Mouse (Mus musculus): ENCODE results near the gene Capn7. TPM values are rescaled to one million over a fixed set of nuclear protein-coding genes. Genes with fewer than 3 reads are reported as not detected.

Gene Capn7
- total RNA-seq, 2 experiments from 2014 or later: 32.4 to 33.2 TPM

- no peak for DNase-seq
Observed at GRCm38 (mm10) chr14:31395629-31396199, 59.3 kb downstream of the Capn7 start.

- DNase-seq: no peak
Observed at GRCm38 (mm10) chr14:31396428-31396827, 60.0 kb downstream of the Capn7 start.

DNA sequence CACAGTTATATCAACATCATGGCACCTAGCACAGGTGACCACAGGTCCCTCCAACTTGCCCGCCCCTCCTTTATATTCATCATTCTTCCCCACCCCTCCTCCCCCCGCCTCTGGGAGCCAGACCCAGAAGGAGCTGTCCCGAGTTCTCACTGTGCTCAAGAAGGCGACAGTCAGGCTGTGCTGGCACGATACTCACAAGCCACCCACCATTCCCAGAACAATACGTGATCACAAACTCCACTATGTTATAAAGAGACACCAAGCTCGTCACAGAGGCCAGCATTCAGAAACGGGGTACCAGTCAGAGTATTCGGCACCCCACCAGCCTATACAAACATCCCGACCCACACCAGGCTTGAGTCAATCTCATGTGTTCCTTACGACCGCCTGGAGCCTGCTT is 60.9 kb downstream of the Capn7 start:
- no peak for DNase-seq

- DNase-seq: peak; percentile 71
Observed at GRCm38 (mm10) chr14:31397791-31398595, 61.6 kb downstream of the Capn7 start.

- no peak for DNase-seq
Observed at GRCm38 (mm10) chr14:31398819-31399218, 62.4 kb downstream of the Capn7 start.

- DNase-seq: peak in 1 of 2 experiments; percentile 15
Observed at GRCm38 (mm10) chr14:31399271-31399670, 62.8 kb downstream of the Capn7 start.

- peak in 1 of 2 experiments; percentile 22 for DNase-seq
Observed at GRCm38 (mm10) chr14:31400246-31400645, 63.8 kb downstream of the Capn7 start.

DNA sequence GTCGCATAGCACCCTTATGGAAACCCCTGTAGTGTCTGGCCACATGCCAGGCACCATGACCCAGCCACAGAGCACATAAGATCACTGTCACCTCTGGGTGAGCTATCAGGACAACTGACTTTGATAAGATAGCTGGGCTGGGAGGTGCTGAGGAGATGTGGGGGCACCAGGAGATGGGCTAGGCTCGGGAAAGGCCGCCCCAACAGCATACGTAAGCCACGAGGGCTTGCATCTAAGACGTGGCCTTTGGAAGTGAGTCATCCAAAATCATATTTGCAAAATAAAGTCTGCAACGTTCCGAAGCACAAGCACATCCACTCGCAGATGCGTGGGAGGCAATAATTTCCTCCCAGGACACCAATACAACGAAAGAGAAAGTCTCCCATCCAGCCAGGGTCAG is 64.5 kb downstream of the Capn7 start:
- DNase-seq: peak in 1 of 2 experiments; percentile 52

- DNase-seq: no peak
Observed at GRCm38 (mm10) chr14:31401918-31402427, 65.5 kb downstream of the Capn7 start.

- no peak for DNase-seq
Observed at GRCm38 (mm10) chr14:31402693-31403092, 66.3 kb downstream of the Capn7 start.

DNA sequence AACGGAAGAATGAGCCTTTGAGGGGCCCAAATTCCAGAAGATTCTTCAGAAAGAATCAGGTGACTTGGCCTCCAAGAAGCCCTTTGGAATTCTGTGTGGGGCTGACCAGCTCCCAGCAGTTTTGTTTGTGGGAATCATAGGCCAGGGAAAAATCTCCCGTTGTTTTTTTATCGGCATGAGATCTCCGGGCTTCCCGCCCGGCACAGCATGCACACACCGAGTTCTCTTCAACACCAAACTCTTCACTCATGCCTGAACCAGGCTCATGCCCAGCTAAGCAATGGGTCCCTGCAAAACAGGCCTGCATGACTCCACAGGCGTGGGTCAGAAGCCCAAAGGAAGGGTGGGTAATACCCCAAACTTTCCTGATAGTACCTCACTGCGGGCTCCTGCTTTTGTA is 67.1 kb downstream of the Capn7 start:
- DNase-seq: peak in 1 of 2 experiments; percentile 29

GRCm38 (mm10) chr14:31403995-31404394 is 67.6 kb downstream of the Capn7 start:
- peak in 1 of 2 experiments; percentile 46 for DNase-seq

DNA sequence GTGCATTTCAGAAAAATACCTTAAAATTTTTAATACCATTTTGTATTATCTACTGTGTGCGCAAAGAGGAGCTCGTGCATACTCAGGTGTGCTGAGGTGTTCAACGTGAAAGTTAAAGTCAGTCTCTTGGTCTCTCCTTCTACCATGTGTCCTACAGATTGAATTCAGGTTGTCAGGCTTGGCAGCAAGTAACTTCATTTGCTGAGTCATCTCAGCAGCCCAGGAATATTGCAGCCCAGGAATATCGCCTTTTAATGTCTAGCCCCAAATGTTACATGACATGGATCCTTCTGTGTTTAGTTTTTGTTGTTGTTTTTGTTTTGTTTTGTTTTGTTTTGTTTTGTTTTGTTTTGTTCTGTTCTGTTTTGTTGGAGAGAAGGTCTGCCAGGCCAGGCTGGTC is 68.2 kb downstream of the Capn7 start:
- DNase-seq: peak in 1 of 2 experiments; percentile 15

- peak in 1 of 2 experiments; percentile 28 for DNase-seq
Observed at GRCm38 (mm10) chr14:31405652-31406051, 69.2 kb downstream of the Capn7 start.

DNA sequence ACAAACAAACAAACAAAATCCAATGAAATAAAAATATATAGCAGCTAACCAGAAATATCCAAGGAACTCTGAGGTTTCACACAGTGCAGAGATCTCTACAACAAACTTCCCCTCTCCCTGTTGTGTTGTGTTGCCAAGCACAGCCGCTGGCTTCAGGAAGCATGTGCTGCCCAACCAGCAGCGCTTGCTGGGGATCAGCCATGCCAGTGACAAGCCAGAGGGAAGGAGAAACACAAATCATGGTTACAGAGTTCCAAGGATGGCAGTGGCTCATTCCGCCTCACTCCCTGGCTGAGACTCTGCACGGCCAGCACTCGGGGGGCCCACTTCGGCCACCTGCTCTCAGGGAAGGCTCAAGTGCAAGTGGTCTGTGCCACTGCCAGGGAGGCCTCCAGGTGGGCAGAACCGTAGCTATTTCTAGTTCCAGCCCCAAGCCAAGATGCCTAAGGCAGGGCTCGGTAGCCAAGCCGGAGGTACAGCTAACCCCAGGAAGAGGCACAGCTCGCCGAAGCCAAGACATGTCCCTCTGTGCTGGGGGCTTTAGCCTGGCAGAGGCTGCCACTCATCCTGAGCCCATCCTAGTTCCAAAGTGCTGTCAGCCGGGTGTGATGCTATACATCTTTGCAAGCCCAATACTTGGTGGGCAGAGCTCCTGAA is 69.8 kb downstream of the Capn7 start:
- DNase-seq: peak in 1 of 2 experiments; percentile 30

- DNase-seq: peak in 1 of 2 experiments; percentile 58
Observed at GRCm38 (mm10) chr14:31407208-31407607, 70.8 kb downstream of the Capn7 start.

- DNase-seq: peak; percentile 56 to 64
Observed at GRCm38 (mm10) chr14:31407911-31408604, 71.6 kb downstream of the Capn7 start.

- no peak for DNase-seq
Observed at GRCm38 (mm10) chr14:31408666-31409065, 72.2 kb downstream of the Capn7 start.

GRCm38 (mm10) chr14:31410123-31410724 is 73.8 kb downstream of the Capn7 start:
- DNase-seq: no peak

GRCm38 (mm10) chr14:31410737-31411136 is 74.3 kb downstream of the Capn7 start:
- DNase-seq: no peak

DNA sequence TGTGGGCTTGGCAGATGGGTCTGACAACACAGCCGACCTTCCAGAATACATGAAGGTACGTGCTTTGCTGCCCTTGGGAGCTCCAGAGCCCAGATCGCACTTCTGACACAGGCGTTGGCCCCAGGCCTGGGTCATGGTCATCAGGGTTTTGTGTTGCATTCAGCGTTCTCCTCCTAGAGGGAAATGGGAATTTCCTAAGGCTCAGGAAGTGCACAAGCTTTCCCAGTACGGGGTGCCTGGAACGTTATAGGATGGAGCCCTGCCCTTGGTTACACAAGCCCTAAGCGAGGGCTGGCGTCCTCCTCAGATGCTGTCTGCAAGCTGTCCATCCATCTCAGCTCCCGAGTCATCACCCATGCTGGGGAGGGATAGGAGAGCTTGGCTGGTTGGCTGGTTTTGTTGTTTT is 76.2 kb downstream of the Capn7 start:
- DNase-seq: peak; percentile 81 to 85

All from heart, adult 18-20 months (tissue).